ENCODE assay signal across 7 mouse cellular contexts in genomic region chr6:88202921-88203690, GRCm38 (mm10). TPM values are rescaled to one million over a fixed set of nuclear protein-coding genes. Genes with fewer than 3 reads are reported as not detected.
DNase-seq lines count a peak whose midpoint lies in the region; ATAC-seq and TF ChIP-seq lines count a peak whose summit lies in the region.

No protein-coding gene starts in this region.

- H3K4me3 ChIP-seq in embryonic facial prominence, embryonic 10.5 days: peak overlapping the region; percentile 66
- H3K4me3 ChIP-seq in hindbrain, embryonic 10.5 days: peak overlapping the region; percentile 36
- peak overlapping the region; percentile 0; the same call in 1 of the 2 replicates for H3K4me3 ChIP-seq in limb, embryonic 15.5 days
- H3K4me3 ChIP-seq in midbrain, postnatal 0 days (ENCODE audit: low read depth, low read length): no peak overlapping the region

- peak overlapping the region; percentile 51; the same call in 1 of the 2 replicates for H3K27ac ChIP-seq in embryonic facial prominence, embryonic 10.5 days (replicated peaks)
- peak overlapping the region; percentile 59; the same call in 1 of the 2 replicates for H3K27ac ChIP-seq in hindbrain, embryonic 10.5 days
- peak overlapping the region; percentile 9; the same call in 1 of the 2 replicates for H3K27ac ChIP-seq in limb, embryonic 15.5 days
- no peak overlapping the region for H3K27ac ChIP-seq in midbrain, postnatal 0 days (ENCODE audit: low read depth, low read length)

- ATAC-seq in limb, embryonic 15.5 days (ENCODE audit: insufficient number of reproducible peaks, low FRiP score, low TSS enrichment, low read depth): no peak
- ATAC-seq in midbrain, postnatal 0 days (ENCODE audit: low FRiP score): no peak

- peaks cover 82% of the 10 kb centered on the region for H3K4me1 ChIP-seq in embryonic facial prominence, embryonic 10.5 days
- peaks cover 68% of the 10 kb centered on the region for H3K4me1 ChIP-seq in hindbrain, embryonic 10.5 days (replicated peaks)
- peaks cover 40% of the 10 kb centered on the region for H3K4me1 ChIP-seq in limb, embryonic 15.5 days
- H3K4me1 ChIP-seq in midbrain, postnatal 0 days (ENCODE audit: insufficient read depth, low read length): no peaks in the 10 kb centered on the region

- no peaks in the 10 kb centered on the region for H3K9me3 ChIP-seq in embryonic facial prominence, embryonic 10.5 days
- no peaks in the 10 kb centered on the region for H3K9me3 ChIP-seq in hindbrain, embryonic 10.5 days
- H3K9me3 ChIP-seq in limb, embryonic 15.5 days: no peaks in the 10 kb centered on the region
- H3K9me3 ChIP-seq in midbrain, postnatal 0 days (ENCODE audit: low read length): no peaks in the 10 kb centered on the region

- WGBS in embryonic facial prominence, embryonic 10.5 days: 2% methylated on average over 24 of the region's 24 CpGs
- 2% methylated on average over 24 of the region's 24 CpGs for WGBS in hindbrain, embryonic 10.5 days
- 4% methylated on average over 24 of the region's 24 CpGs for WGBS in limb, embryonic 15.5 days
- 12% methylated on average over 23 of the region's 24 CpGs for WGBS in midbrain, postnatal 0 days

- 0 out of 2 replicates have a peak, but pooled peaks have one; percentile 13 for TF ChIP-seq CTCF in midbrain, postnatal 0 days (IDR thresholded peaks at IDR 0.05)

- DNase-seq in adrenal gland, postnatal 25 days: peak; percentile 48
- DNase-seq in embryonic facial prominence, embryonic 10.5 days (ENCODE audit: low spot score): peak; percentile 55
- peak; percentile 48 for DNase-seq in hindbrain, embryonic 10.5 days (ENCODE audit: low spot score)
- no peak for DNase-seq in midbrain, postnatal 0 days (ENCODE audit: low spot score)
- DNase-seq in spleen, adult 12 weeks (ENCODE audit: low spot score): no peak
- no peak for DNase-seq in left cerebral cortex, postnatal 14 days (ENCODE audit: low spot score in 2 of 2)

- H3K36me3 ChIP-seq in embryonic facial prominence, embryonic 10.5 days (replicated peaks): peaks cover 4% of the 10 kb centered on the region
- H3K36me3 ChIP-seq in hindbrain, embryonic 10.5 days: no peaks in the 10 kb centered on the region
- H3K36me3 ChIP-seq in limb, embryonic 15.5 days: no peaks in the 10 kb centered on the region
- no peaks in the 10 kb centered on the region for H3K36me3 ChIP-seq in midbrain, postnatal 0 days (ENCODE audit: insufficient read depth, low read length)

- H3K9ac ChIP-seq in limb, embryonic 15.5 days: no peak overlapping the region
- H3K9ac ChIP-seq in midbrain, postnatal 0 days (replicated peaks; ENCODE audit: low read length, poor library complexity, severe bottlenecking): no peak overlapping the region

- intact Hi-C loops in left cerebral cortex, postnatal 14 days (cut with DNase I): no loop called here

- H3K27me3 ChIP-seq in embryonic facial prominence, embryonic 10.5 days (replicated peaks; ENCODE audit: low read depth, poor library complexity, severe bottlenecking): peaks cover 100% of the 10 kb centered on the region
- H3K27me3 ChIP-seq in hindbrain, embryonic 10.5 days (ENCODE audit: insufficient read depth, poor library complexity, severe bottlenecking): peaks cover 100% of the 10 kb centered on the region
- H3K27me3 ChIP-seq in limb, embryonic 15.5 days: peaks cover 97% of the 10 kb centered on the region
- peaks cover 81% of the 10 kb centered on the region for H3K27me3 ChIP-seq in midbrain, postnatal 0 days (ENCODE audit: insufficient read depth, low read length)

- H3K4me2 ChIP-seq in limb, embryonic 15.5 days: peak overlapping the region; percentile 2; the same call in 1 of the 2 replicates
- H3K4me2 ChIP-seq in midbrain, postnatal 0 days (ENCODE audit: low read depth, low read length, poor library complexity, severe bottlenecking): no peak overlapping the region

RNA-seq across cellular contexts. Expression of gene Gata2, which starts 9.4 kb away (rescaled TPM):
- 25.6 and 37.7 TPM in 2 replicates for total RNA-seq in adrenal gland, postnatal 25 days (2021)
- 34.6 and 35.9 TPM in 2 replicates for polyA plus RNA-seq in embryonic facial prominence, embryonic 10.5 days (2016; fragmentation: Nextera tagmentation; extraction: Ambion mirVana)
- 20.0 and 20.8 TPM in 2 replicates for polyA plus RNA-seq in hindbrain, embryonic 10.5 days (2016; fragmentation: Nextera tagmentation; extraction: Ambion mirVana)
- 21.8 and 21.9 TPM in 2 replicates for polyA plus RNA-seq in limb, embryonic 15.5 days (2015; fragmentation: Nextera tagmentation; extraction: Ambion mirVana)
- total RNA-seq in midbrain, postnatal 0 days (2014; rRNA removed): 9.2 and 19.3 TPM in 2 replicates
- 17.2 and 18.5 TPM in 2 replicates for polyA plus RNA-seq in midbrain, postnatal 0 days (2015; fragmentation: Nextera tagmentation; extraction: Ambion mirVana)
- 1 to 10 TPM; 4.9 to 6.2 TPM for total RNA-seq in left cerebral cortex, postnatal 14 days (2021)

RNA-seq across cellular contexts. Expression of gene Dnajb8, which starts 19.0 kb away (rescaled TPM):
- not detected in 2 replicates for total RNA-seq in adrenal gland, postnatal 25 days (2021)
- polyA plus RNA-seq in embryonic facial prominence, embryonic 10.5 days (2016; fragmentation: Nextera tagmentation; extraction: Ambion mirVana): not detected in 2 replicates
- not detected in 2 replicates for polyA plus RNA-seq in hindbrain, embryonic 10.5 days (2016; fragmentation: Nextera tagmentation; extraction: Ambion mirVana)
- polyA plus RNA-seq in limb, embryonic 15.5 days (2015; fragmentation: Nextera tagmentation; extraction: Ambion mirVana): not detected in 2 replicates
- total RNA-seq in midbrain, postnatal 0 days (2014; rRNA removed): not detected in 2 replicates
- polyA plus RNA-seq in midbrain, postnatal 0 days (2015; fragmentation: Nextera tagmentation; extraction: Ambion mirVana): not detected in 2 replicates
- total RNA-seq in left cerebral cortex, postnatal 14 days (2021): not detected

Comparison
In these comparisons a context has a peak if more than half of its experiments do, and no peak if none do; other contexts are left out.
1. DNase-seq: peak in adrenal gland, postnatal 25 days (single experiment), embryonic facial prominence, embryonic 10.5 days (single experiment) and hindbrain, embryonic 10.5 days (single experiment); none in midbrain, postnatal 0 days (single experiment), spleen, adult 12 weeks (single experiment) and left cerebral cortex, postnatal 14 days (0 of 2).